Mouse (Mus musculus) urinary bladder, adult 18-20 months (tissue): Measurements from ENCODE around the gene Obox3.
"Not testable (repeated sequence)": the region's sequence is repeated elsewhere in the genome, so short reads cannot be mapped to it uniquely, and the experiment has no call there.

ENCODE experiments used
- DNase-seq, 2 experiments: peaks; one replicate each; pipeline ENCODE4 v3.0.0; 2022; ENCODE audit warnings: low spot score in 2 of 2, mixed read lengths in 2 of 2

The Obox3 gene

GRCm38 (mm10) chr7:15639802-15640201, at the start of gene Obox3:
Gene Obox3, minus strand, starts transcription at chr7:15639902.
- DNase-seq = not testable (repeated sequence)

DNA sequence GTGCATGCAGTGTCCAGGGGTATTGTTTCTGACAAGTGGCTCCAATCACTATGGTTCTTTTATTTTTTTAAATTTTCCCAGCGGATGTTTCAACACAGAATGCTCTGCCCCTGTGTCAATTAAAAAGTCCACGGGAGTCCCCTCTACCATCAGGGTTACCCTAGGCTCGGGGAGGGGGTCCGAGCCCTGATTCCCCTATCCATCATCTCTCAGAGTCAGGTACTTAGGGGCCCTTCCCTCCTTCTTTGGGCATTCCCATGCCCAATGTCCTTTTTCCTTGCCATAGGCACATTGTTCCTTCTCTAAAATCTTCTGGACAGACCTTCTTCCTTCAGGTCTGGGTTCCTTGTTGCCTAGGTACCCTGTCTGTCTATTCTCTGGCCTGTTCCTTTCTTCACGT, 130.3 kb downstream of the Obox3 start:
- DNase-seq = not testable (repeated sequence)
